Mouse (Mus musculus) CH12.LX (cell line): ENCODE results near the gene Btbd35f7. TPM values are rescaled to one million over a fixed set of nuclear protein-coding genes. Genes with fewer than 3 reads are reported as not detected.
"Not testable (repeated sequence)": the region's sequence is repeated elsewhere in the genome, so short reads cannot be mapped to it uniquely, and the experiment has no call there.

Source experiments
- DNase-seq: peaks from one replicate; pipeline ENCODE4 v3.0.0-alpha.2; 2013; ENCODE audit errors: extremely low read depth
- H3K27ac ChIP-seq: 2 replicates; pipeline ENCODE4 v1.5.1; 2012; ENCODE audit warnings: low read depth, mild to moderate bottlenecking, control low read depth, moderate library complexity; ENCODE audit not compliant: insufficient read depth
- H3K27me3 ChIP-seq: replicated peaks from 2 replicates; pipeline ENCODE3; 2012; ENCODE audit warnings: inconsistent platforms
- H3K36me3 ChIP-seq, 2 experiments: replicated peaks in 1 of 2; 2 replicates each; pipeline versions ENCODE3 to v1.6.1; 2012; ENCODE audit warnings: inconsistent platforms in 1 of 2, low read length in 1 of 2, mild to moderate bottlenecking in 1 of 2, mixed read lengths in 1 of 2, moderate library complexity in 1 of 2; ENCODE audit not compliant: control insufficient read depth in 1 of 2, insufficient read depth in 1 of 2
- H3K4me1 ChIP-seq, 2 experiments: 2 replicates each; pipeline ENCODE4 v1.6.1; 2012; ENCODE audit warnings: inconsistent platforms in 1 of 2, moderate library complexity in 1 of 2; ENCODE audit not compliant: insufficient read depth in 2 of 2, control insufficient read depth in 1 of 2
- H3K4me2 ChIP-seq: 2 replicates; pipeline ENCODE4 v1.6.1; 2012; ENCODE audit warnings: low read depth, mild to moderate bottlenecking, control low read depth; ENCODE audit not compliant: poor library complexity, insufficient read depth, severe bottlenecking
- H3K4me3 ChIP-seq, 3 experiments: fragments of 150-350 bp in 1 of 3; sonication (generic) in 1 of 3; replicated peaks in 1 of 3; 2 replicates each; pipeline versions ENCODE3 to v1.5.1; 2011 to 2012; ENCODE audit warnings: low read depth in 2 of 3, low read length in 2 of 3, mild to moderate bottlenecking in 2 of 3, moderate library complexity in 2 of 3, control low read depth in 1 of 3, improper control_type of control experiment in 1 of 3, inconsistent platforms in 1 of 3, mixed read lengths in 1 of 3; ENCODE audit not compliant: poor library complexity in 1 of 3
- H3K79me2 ChIP-seq: replicated peaks from 2 replicates; pipeline ENCODE4 v1.6.1; 2012; ENCODE audit warnings: mild to moderate bottlenecking, moderate library complexity; ENCODE audit not compliant: control insufficient read depth, poor library complexity, insufficient read depth, severe bottlenecking; ENCODE audit errors: extremely low read depth
- H3K9ac ChIP-seq: 2 replicates; pipeline ENCODE4 v1.6.1; 2012; ENCODE audit warnings: low read depth, mild to moderate bottlenecking, control low read depth, moderate library complexity; ENCODE audit not compliant: insufficient read depth
- H3K9me3 ChIP-seq: replicated peaks from 2 replicates; pipeline ENCODE3; 2012; ENCODE audit warnings: low read length, inconsistent platforms, mixed read lengths
- dilution Hi-C: fragments of 300-500 bp; cut with MboI; formaldehyde crosslinking; loops from 2 replicates; pipeline ENCODE4 v1.14.3; 2020; ENCODE audit warnings: low sequenced_read_pairs; ENCODE audit not compliant: extremely low pct_unique_long_range_greater_than_20kb, extremely low pct_ligation_motif_present
- in situ Hi-C: fragments of 300-500 bp; cut with MboI; formaldehyde crosslinking; loops from 3 replicates; pipeline ENCODE4 v1.14.3; 2019; ENCODE audit warnings: low sequenced_read_pairs, low pct_ligation_motif_present, low pct_unique_long_range_greater_than_20kb, mixed read lengths
- polyA plus RNA-seq: library from polyadenylated mRNA; unstranded; fragments of >175 nt; gene quantifications from 2 replicates; pipeline ENCODE4 v1.2.1, GENCODE M21; 2012; ENCODE audit warnings: low read depth; ENCODE audit not compliant: insufficient read length
- total RNA-seq, 2 experiments: library from RNA; depleted of rRNA; stranded (reverse); fragments of 300-350 nt in 1 of 2; fragments of >200 nt in 1 of 2; gene quantifications; 2 replicates each; pipeline ENCODE4 v1.2.3; 2012 to 2014

The Btbd35f7 gene
- total RNA-seq (2012; rRNA removed) (not detected in 2 replicates), total RNA-seq (2014; rRNA removed) (not detected in 2 replicates), polyA plus RNA-seq (not detected in 2 replicates)

DNA sequence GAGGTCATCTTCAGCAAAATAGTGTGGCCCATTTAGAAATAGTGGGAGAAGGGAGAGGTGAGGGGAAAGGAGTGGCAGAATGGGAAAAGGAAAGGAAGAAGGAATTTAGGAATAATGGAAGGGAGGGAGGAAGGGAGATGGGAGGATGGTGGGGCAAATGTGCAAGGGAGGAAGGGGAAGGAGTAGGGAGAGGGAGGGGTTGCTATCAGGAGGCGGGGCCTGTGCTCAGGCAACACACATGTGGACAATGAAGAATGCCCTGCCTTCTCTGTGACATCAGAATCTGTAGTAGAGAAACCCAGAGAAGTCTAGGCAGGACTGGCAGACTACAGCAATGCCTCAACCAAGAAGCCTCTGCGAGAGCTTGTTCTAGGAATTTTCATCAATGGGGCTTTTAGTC is at the start of gene Btbd35f7:
Gene Btbd35f7, plus strand, starts transcription at position 301 of the 400 bp plus-strand sequence.
- H3K79me2 ChIP-seq, H3K4me2 ChIP-seq, H3K4me1 ChIP-seq, dilution Hi-C loops, H3K9me3 ChIP-seq, H3K27me3 ChIP-seq, H3K27ac ChIP-seq, in situ Hi-C loops, DNase-seq, H3K4me3 ChIP-seq, H3K36me3 ChIP-seq, H3K9ac ChIP-seq: not testable (repeated sequence)

Other genes starting within 250 kb of the Btbd35f7 start
- gene Mycs, start 199.8 kb upstream of the Btbd35f7 start, total RNA-seq (2012; rRNA removed) = not detected in 2 replicates
- not detected in 2 replicates for gene Mycs, start 199.8 kb upstream of the Btbd35f7 start, total RNA-seq (2014; rRNA removed)
- not detected in 2 replicates for gene Mycs, start 199.8 kb upstream of the Btbd35f7 start, polyA plus RNA-seq